21 mouse cellular contexts compared by ENCODE assay signal in genomic region chr2:173767959-173768595, GRCm38 (mm10). TPM values are rescaled to one million over a fixed set of nuclear protein-coding genes. Genes with fewer than 3 reads are reported as not detected.
DNase-seq lines count a peak whose midpoint lies in the region; ATAC-seq and TF ChIP-seq lines count a peak whose summit lies in the region.
"Had no signal": no experiment of that assay in that cellular context is flagged by ENCODE, and none has a peak within 500 bp of the region (broad histone marks: within the 10 kb centered on the region; RNA-seq: fewer than 3 reads in every experiment).

No protein-coding gene starts in this region.

- H3K27ac ChIP-seq in kidney, adult 2 months (ENCODE audit: insufficient read depth, low read depth, low read length): no peak overlapping the region
- H3K27ac ChIP-seq in midbrain, embryonic 13.5 days: peak overlapping the region; percentile 56
- no peak overlapping the region for H3K27ac ChIP-seq in midbrain, embryonic 16.5 days (ENCODE audit: low read length)
- H3K27ac ChIP-seq in forebrain, embryonic 16.5 days (ENCODE audit: low read length): peak overlapping the region; percentile 14; the same call in 1 of the 2 replicates
- H3K27ac ChIP-seq in neural tube, embryonic 14.5 days (ENCODE audit: low read depth, low read length): peak overlapping the region; percentile 17; the same call in 1 of the 2 replicates
- H3K27ac ChIP-seq: midbrain, embryonic 12.5 days had no signal

- H3K4me2 ChIP-seq in midbrain, embryonic 13.5 days (replicated peaks): no peak overlapping the region
- no peak overlapping the region for H3K4me2 ChIP-seq in midbrain, embryonic 16.5 days (ENCODE audit: low read length)
- no peak overlapping the region for H3K4me2 ChIP-seq in forebrain, embryonic 16.5 days (ENCODE audit: low read length)
- no peak overlapping the region for H3K4me2 ChIP-seq in neural tube, embryonic 14.5 days (ENCODE audit: low read depth, low read length)
- H3K4me2 ChIP-seq: midbrain, embryonic 12.5 days had no signal

- H3K27me3 ChIP-seq in kidney, adult 2 months (replicated peaks; ENCODE audit: control insufficient read depth, insufficient read depth, low read length): no peaks in the 10 kb centered on the region
- no peaks in the 10 kb centered on the region for H3K27me3 ChIP-seq in midbrain, embryonic 13.5 days
- no peaks in the 10 kb centered on the region for H3K27me3 ChIP-seq in midbrain, embryonic 16.5 days (ENCODE audit: control insufficient read depth, insufficient read depth, low read depth, low read length)
- no peaks in the 10 kb centered on the region for H3K27me3 ChIP-seq in forebrain, embryonic 16.5 days (replicated peaks; ENCODE audit: control insufficient read depth, insufficient read depth, low read length)
- no peaks in the 10 kb centered on the region for H3K27me3 ChIP-seq in neural tube, embryonic 14.5 days (ENCODE audit: control insufficient read depth, insufficient read depth, low read length)
- H3K27me3 ChIP-seq: midbrain, embryonic 12.5 days had no signal

- no peak for TF ChIP-seq POLR2A in kidney, adult 2 months (IDR thresholded peaks at IDR 0.05; ENCODE audit: low read depth, low read length)

- no peaks in the 10 kb centered on the region for H3K36me3 ChIP-seq in kidney, adult 2 months (ENCODE audit: control insufficient read depth, insufficient read depth, low read length)
- H3K36me3 ChIP-seq in midbrain, embryonic 13.5 days: peaks cover 11% of the 10 kb centered on the region; the same call in 1 of the 2 replicates
- peaks cover 6% of the 10 kb centered on the region; the same call in 1 of the 2 replicates for H3K36me3 ChIP-seq in midbrain, embryonic 16.5 days (ENCODE audit: control insufficient read depth, insufficient read depth, low read length)
- H3K36me3 ChIP-seq in forebrain, embryonic 16.5 days (ENCODE audit: control insufficient read depth, insufficient read depth): no peaks in the 10 kb centered on the region
- H3K36me3 ChIP-seq in neural tube, embryonic 14.5 days (ENCODE audit: control insufficient read depth, insufficient read depth, low read length): no peaks in the 10 kb centered on the region

- ATAC-seq in midbrain, embryonic 13.5 days: no peak
- ATAC-seq in midbrain, embryonic 16.5 days: no peak
- ATAC-seq in forebrain, embryonic 16.5 days: no peak
- ATAC-seq in neural tube, embryonic 14.5 days (ENCODE audit: low read depth): peak; percentile 29; the same call in 1 of the 2 replicates
- ATAC-seq: intestine, embryonic 16.5 days had no signal

- TF ChIP-seq CTCF in kidney, adult 2 months (conservative IDR thresholded peaks at IDR 0.05; ENCODE audit: insufficient read depth, insufficient read length, low read depth, low read length): no peak

- H3K4me1 ChIP-seq in kidney, adult 2 months (ENCODE audit: control insufficient read depth, insufficient read depth, low read length): 0 out of 2 replicates have a peak, but pooled peaks cover 2% of the 10 kb centered on the region
- peaks cover 72% of the 10 kb centered on the region for H3K4me1 ChIP-seq in midbrain, embryonic 13.5 days (replicated peaks)
- H3K4me1 ChIP-seq in midbrain, embryonic 16.5 days (ENCODE audit: control insufficient read depth, insufficient read depth, low read length): peaks cover 22% of the 10 kb centered on the region
- H3K4me1 ChIP-seq in forebrain, embryonic 16.5 days (replicated peaks; ENCODE audit: control insufficient read depth, insufficient read depth, low read length): peaks cover 38% of the 10 kb centered on the region
- peaks cover 56% of the 10 kb centered on the region for H3K4me1 ChIP-seq in neural tube, embryonic 14.5 days (ENCODE audit: control insufficient read depth, insufficient read depth, low read length)

- no peak overlapping the region for H3K4me3 ChIP-seq in kidney, adult 2 months (ENCODE audit: insufficient read depth, low read depth, low read length)
- H3K4me3 ChIP-seq in midbrain, embryonic 13.5 days (replicated peaks): no peak overlapping the region
- no peak overlapping the region for H3K4me3 ChIP-seq in midbrain, embryonic 16.5 days (ENCODE audit: low read depth, low read length)
- no peak overlapping the region for H3K4me3 ChIP-seq in forebrain, embryonic 16.5 days (replicated peaks; ENCODE audit: low read length)
- H3K4me3 ChIP-seq in neural tube, embryonic 14.5 days (ENCODE audit: low read depth, low read length): no peak overlapping the region
- H3K4me3 ChIP-seq: midbrain, embryonic 12.5 days had no signal

- H3K9ac ChIP-seq in midbrain, embryonic 13.5 days (replicated peaks): no peak overlapping the region
- H3K9ac ChIP-seq in midbrain, embryonic 16.5 days (ENCODE audit: low read depth, low read length): no peak overlapping the region
- no peak overlapping the region for H3K9ac ChIP-seq in forebrain, embryonic 16.5 days (replicated peaks; ENCODE audit: low read depth, low read length)
- no peak overlapping the region for H3K9ac ChIP-seq in neural tube, embryonic 14.5 days (replicated peaks; ENCODE audit: low read depth, low read length)
- H3K9ac ChIP-seq: midbrain, embryonic 12.5 days had no signal

- DNase-seq in kidney, adult 2 months: peak; percentile 26
- no peak for DNase-seq in kidney, postnatal 36 days
- DNase-seq in gastrocnemius, adult 8-10 months (ENCODE audit: low spot score in 2 of 2): no peak
- no peak for DNase-seq in embryo, embryonic 9.5 days (ENCODE audit: extremely low spot score)
- DNase-seq: adrenal gland, postnatal 36 days; cerebellum, postnatal 36 days; liver had no signal

- WGBS in kidney, adult 2 months: 62% methylated on average over 8 of the region's 8 CpGs
- 75% methylated on average over 8 of the region's 8 CpGs for WGBS in midbrain, embryonic 13.5 days
- WGBS in midbrain, embryonic 16.5 days: 69% methylated on average over 8 of the region's 8 CpGs
- WGBS in forebrain, embryonic 16.5 days: 69% methylated on average over 8 of the region's 8 CpGs
- 34% methylated on average over 8 of the region's 8 CpGs for WGBS in neural tube, embryonic 14.5 days

- H3K9me3 ChIP-seq in midbrain, embryonic 13.5 days: no peaks in the 10 kb centered on the region
- H3K9me3 ChIP-seq in midbrain, embryonic 16.5 days (replicated peaks; ENCODE audit: control insufficient read depth, low read length, poor library complexity, severe bottlenecking): no peaks in the 10 kb centered on the region
- no peaks in the 10 kb centered on the region for H3K9me3 ChIP-seq in forebrain, embryonic 16.5 days (ENCODE audit: control insufficient read depth, low read length)
- H3K9me3 ChIP-seq in neural tube, embryonic 14.5 days (ENCODE audit: control insufficient read depth, low read length): no peaks in the 10 kb centered on the region
- H3K9me3 ChIP-seq: midbrain, embryonic 12.5 days had no signal

RNA-seq across cellular contexts. Expression of gene Vapb, which starts 30.8 kb away (rescaled TPM):
- polyA plus RNA-seq in kidney, adult 2 months (2012; rRNA removed): 18.9 and 21.3 TPM in 2 replicates
- 12.3 and 13.8 TPM in 2 replicates for polyA plus RNA-seq in midbrain, embryonic 13.5 days (2015; fragmentation: Nextera tagmentation; extraction: Ambion mirVana)
- polyA plus RNA-seq in midbrain, embryonic 16.5 days (2015; fragmentation: Nextera tagmentation; extraction: Ambion mirVana): 14.4 and 15.9 TPM in 2 replicates
- 14.4 and 20.3 TPM in 2 replicates for polyA plus RNA-seq in forebrain, embryonic 16.5 days (2015; fragmentation: Nextera tagmentation; extraction: Ambion mirVana)
- polyA plus RNA-seq in neural tube, embryonic 14.5 days (2014; fragmentation: Nextera tagmentation; extraction: Ambion mirVana): 11.7 and 13.7 TPM in 2 replicates
- 100 to 1,000 TPM; 158 to 197 (median 180) TPM for total RNA-seq in gastrocnemius, adult 8-10 months (2022)

RNA-seq across cellular contexts. Expression of gene 1700010B08Rik, which starts 48.9 kb away (rescaled TPM):
- not detected in 2 replicates for polyA plus RNA-seq in kidney, adult 2 months (2012; rRNA removed)
- not detected in 2 replicates for polyA plus RNA-seq in midbrain, embryonic 13.5 days (2015; fragmentation: Nextera tagmentation; extraction: Ambion mirVana)
- polyA plus RNA-seq in midbrain, embryonic 16.5 days (2015; fragmentation: Nextera tagmentation; extraction: Ambion mirVana): not detected in 2 replicates
- not detected in 2 replicates for polyA plus RNA-seq in forebrain, embryonic 16.5 days (2015; fragmentation: Nextera tagmentation; extraction: Ambion mirVana)
- not detected in 2 replicates for polyA plus RNA-seq in neural tube, embryonic 14.5 days (2014; fragmentation: Nextera tagmentation; extraction: Ambion mirVana)
- not detected for total RNA-seq in gastrocnemius, adult 8-10 months (2022)
- total RNA-seq: adrenal gland, postnatal 36 days; granulocyte monocyte progenitor cell, adult 5-6 weeks; layer of hippocampus, postnatal 10 days; left cerebral cortex, postnatal 14 days; MEL had no signal
- polyA plus RNA-seq: embryonic facial prominence, embryonic 14.5 days; frontal cortex, adult 2 months; heart, embryonic 16.5 days; intestine, embryonic 16.5 days; lung, embryonic 16.5 days; midbrain, embryonic 12.5 days had no signal

Comparison
In these comparisons a context has a peak if more than half of its experiments do, and no peak if none do; other contexts are left out.
1. H3K27ac ChIP-seq: peak in midbrain, embryonic 13.5 days (single experiment), forebrain, embryonic 16.5 days (single experiment) and neural tube, embryonic 14.5 days (single experiment); none in kidney, adult 2 months (single experiment) and midbrain, embryonic 16.5 days (single experiment).